Mouse (Mus musculus) layer of hippocampus, postnatal 14 days (tissue): ENCODE results near the gene Cyp2a12. TPM values are rescaled to one million over a fixed set of nuclear protein-coding genes. Genes with fewer than 3 reads are reported as not detected.
"Not testable (repeated sequence)": the region's sequence is repeated elsewhere in the genome, so short reads cannot be mapped to it uniquely, and the experiment has no call there.

ENCODE experiments used
- DNase-seq, 2 experiments: peaks; one replicate each; pipeline ENCODE4 v3.0.0; 2021 to 2022; ENCODE audit warnings: low spot score in 2 of 2, mixed read lengths in 1 of 2
- long read RNA-seq, 2 experiments: library from polyadenylated mRNA; stranded (forward); transcript quantifications; one replicate each; pipeline ENCODE4 v2.0.0; 2021
- total RNA-seq, 2 experiments: library from RNA; stranded (reverse); gene quantifications; 2 replicates each; pipeline ENCODE4 v1.2.3; 2021

Gene Cyp2a12
- total RNA-seq, result not detected
- long read RNA-seq, experiment 1, result 0 reads
- long read RNA-seq, experiment 2, result 0 reads

DNA sequence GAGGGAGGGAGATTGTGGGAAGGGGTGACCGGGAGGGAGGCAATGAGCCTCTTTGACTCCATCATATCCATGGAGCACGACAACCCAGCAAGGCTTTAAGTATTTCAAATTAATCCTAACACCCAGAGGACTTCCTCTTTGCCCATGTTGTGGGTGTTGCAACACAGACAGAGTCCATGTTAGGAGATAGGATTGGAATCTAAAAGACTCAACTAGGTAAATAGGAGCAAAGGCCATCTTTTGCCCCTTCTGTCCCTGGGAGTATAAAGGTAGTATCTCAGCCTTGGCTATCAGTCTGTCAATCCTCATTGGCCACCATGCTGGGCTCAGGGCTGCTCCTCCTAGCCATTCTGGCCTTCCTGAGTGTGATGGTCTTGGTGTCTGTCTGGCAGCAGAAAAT lies at the start of gene Cyp2a12:
Cyp2a12 (plus strand) TSS at position 293 of the 400 bp plus-strand sequence.
- DNase-seq, result no peak

DNA sequence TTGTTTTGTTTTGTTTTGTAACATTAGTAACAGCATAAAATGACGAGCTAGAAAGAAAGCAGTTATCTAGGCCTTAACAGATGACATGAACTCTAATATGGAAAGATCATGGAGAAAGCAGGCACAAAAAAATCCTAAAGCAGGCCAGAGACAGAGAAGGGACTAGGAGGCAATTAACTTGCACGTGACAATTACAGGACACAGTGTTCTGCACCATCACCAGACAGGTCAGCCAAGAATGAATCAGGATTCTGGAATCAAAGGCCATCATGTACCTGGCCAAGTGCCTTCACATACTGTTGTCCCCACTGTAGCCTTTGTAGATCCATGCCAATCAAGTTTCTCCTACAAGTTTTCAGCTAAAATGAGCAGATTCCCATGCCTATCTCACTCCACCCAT lies 47.4 kb upstream of the Cyp2a12 start:
- not testable (repeated sequence) for DNase-seq

DNA sequence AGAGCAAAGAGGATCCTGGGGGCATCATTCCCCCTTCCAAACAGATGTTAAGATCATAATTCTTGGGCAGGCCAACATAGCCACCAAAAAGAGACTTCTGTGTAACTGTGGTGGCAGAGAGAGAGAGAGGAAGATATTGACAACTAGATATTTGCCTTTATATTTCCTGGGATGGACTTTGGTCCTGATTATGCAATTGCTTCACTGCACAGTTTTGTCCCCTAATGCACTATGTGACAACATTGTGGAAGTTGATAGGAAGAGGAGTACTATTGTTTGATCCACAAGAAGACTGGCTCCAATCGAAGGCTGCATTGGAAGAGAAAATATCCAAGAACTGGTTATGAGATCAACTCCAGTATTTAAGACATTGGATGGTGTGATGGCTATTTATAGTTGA lies 46.9 kb upstream of the Cyp2a12 start:
- DNase-seq, result not testable (repeated sequence)

DNA sequence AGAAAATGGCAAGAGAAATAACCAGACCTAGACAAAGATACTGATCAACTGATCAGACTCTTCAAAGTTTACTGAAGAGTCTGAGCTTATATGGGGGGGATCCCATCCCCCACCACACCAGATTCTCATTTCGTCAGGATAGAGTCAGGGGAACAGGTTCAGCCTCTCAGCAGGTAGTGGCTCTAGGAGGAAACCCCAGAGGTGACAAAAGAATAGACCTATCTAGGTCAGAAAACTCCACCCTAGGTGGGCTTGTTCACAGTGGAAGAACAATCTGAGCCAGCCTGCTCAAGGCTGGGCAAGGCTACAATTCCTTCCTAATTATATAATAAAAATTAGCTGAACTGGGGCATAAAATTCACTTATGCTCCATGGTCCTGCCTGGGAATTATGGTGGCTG lies 46.3 kb upstream of the Cyp2a12 start:
- no peak for DNase-seq

DNA sequence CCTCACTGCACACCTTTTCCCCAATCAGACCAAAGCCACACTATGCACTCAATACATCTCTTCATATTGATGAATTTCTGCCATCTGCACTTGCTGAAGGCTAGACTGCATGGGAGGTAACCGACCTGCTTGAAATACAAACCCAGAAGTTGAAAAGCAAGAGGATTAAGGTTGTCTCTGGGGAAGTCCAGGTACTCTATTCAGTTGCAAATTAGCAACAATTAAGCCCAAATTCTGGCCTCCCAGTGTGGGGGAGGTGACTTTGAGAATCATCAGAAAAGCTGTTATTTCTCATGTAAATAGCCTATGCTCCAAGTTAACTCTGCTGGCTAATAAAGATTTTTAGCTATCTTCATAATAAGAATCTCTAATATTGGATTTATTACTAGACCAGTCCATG lies 45.7 kb upstream of the Cyp2a12 start:
- not testable (repeated sequence) for DNase-seq

DNA sequence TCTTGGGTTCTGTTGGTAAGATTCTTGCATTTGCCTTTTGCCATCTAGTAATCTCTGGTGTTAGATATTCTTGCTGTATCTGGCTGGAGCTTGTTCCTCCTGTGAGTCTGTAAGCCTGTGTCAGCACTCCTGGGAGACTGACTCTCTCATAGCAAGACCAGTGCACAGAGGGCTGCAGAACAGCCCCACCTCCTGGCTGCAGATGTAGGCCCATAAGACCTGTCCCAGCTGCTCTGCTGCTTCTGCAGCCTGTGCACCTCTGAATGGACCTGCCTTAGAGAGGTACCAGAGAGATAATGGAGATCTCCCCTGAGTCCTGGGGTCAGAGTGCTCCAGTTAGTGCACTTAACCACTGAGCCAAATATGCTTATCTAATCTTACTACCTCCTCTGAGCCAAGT lies 2.3 kb upstream of the Cyp2a12 start:
- not testable (repeated sequence) for DNase-seq

DNA sequence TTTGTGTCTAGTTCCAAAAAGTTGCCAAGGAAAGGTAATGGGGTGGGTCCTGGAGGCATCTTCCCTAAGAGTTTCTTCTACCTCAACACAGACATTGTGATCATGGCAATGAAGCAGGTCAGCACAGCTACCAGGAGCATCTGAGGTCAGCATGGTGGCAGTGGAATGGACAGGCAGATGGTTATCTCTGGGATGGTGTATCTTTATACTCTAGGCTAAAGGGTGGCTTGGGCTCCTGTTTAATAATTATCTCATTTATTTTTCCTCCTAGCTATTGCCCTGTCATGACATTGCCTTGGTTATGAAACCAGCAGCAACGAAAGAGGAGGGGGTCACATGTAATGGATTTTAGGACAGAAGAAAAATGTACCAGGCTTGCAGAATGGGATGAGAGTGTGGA lies 20.0 kb downstream of the Cyp2a12 start:
- not testable (repeated sequence) for DNase-seq

DNA sequence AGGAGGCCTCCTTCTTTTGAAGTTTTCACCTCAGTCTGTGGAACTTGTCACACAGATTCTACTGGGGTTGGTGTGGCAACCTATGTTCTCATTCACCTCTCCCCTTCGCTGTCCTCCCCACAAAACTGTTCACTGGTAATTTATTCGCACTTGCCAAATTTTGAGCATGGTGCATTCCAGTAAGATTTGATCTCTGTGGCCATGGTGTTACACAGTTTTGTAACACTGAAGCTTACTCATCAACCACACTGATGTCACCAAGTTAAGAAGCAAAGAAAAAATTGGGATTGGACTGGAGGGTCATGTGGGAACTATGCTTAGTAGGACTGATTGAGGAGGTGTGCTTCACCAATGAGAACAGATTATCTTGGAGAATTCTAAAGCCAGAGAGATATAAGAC lies 30.5 kb downstream of the Cyp2a12 start:
- DNase-seq, result not testable (repeated sequence)

DNA sequence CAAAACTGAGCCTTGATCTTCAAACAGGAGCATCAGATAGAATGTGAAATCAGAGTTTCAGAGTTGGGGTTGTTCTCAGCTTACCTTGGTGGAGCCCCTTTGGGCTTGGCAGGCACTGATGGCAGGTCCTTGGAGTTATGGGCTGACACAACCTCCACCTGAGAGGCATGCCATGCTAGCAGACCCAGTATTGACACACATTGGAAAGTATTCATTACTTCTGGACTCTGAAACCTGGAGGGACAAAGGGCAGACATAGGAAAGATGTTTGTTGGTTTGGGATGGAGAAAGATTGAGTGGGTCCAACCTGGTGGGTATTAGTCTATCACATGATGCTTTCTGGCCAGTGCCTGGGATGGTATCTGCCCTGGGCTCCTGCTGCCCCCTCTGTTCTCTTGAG lies 31.0 kb downstream of the Cyp2a12 start:
- not testable (repeated sequence) for DNase-seq

DNA sequence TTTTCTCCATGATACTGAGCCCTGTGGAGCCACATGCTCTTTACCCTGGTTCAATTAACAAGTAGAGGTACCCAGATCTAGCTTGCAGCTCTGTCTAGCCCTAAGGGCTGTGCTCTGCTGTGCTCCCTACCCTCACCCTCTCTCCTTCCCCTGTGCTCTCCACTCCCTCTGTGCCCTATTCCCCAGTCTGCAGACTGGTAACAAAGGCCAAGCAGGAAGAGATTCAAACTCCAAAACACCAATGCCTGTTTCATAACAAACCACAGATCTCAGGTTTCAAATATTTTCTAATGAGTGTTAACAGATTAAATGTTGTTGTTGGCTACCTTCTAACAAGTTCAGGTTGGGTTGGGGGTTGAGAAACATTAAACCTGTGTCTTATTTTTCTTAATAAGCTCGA lies 49.8 kb downstream of the Cyp2a12 start:
- DNase-seq, result no peak

DNA sequence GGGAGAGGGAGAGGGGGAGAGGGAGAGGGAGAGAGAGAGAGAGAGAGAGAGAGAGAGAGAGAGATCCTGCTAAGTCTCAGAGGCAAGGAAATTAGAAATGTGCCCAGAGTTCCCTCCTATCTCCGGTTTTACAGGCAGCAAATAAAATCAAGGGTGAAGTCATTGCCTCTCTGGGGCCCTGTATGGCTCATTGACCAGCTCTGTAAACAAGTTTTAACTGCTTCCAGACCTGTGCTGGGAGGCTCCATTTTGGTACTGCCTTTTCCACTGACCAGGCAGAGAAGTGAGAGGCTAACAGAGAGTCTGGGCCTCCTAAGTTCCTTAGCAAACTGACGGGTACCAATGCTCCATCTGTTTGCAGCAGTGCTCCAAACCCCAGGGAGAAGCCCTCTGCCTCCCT lies 52.7 kb downstream of the Cyp2a12 start:
- DNase-seq, result no peak

Other genes starting within 250 kb of the Cyp2a12 start
- gene Cyp2g1, start 220.2 kb upstream of the Cyp2a12 start, total RNA-seq, result not detected
- not detected for gene Cyp2a5, start 193.8 kb upstream of the Cyp2a12 start, total RNA-seq
- gene Cyp2a22, start 89.7 kb upstream of the Cyp2a12 start, total RNA-seq, result not detected
- gene Cyp2f2, start 90.8 kb downstream of the Cyp2a12 start, total RNA-seq, result not detected
- gene Cyp2t4, start 124.6 kb downstream of the Cyp2a12 start, total RNA-seq, result not detected
- 10 to 100 TPM; 88.1 to 90.7 TPM for gene Egln2, start 137.7 kb downstream of the Cyp2a12 start, total RNA-seq
- gene Rab4b, start 149.8 kb downstream of the Cyp2a12 start, total RNA-seq, result 10 to 100 TPM; 85.1 to 87.0 TPM
- gene Gm21983, start 152.0 kb downstream of the Cyp2a12 start, total RNA-seq, result not detected
- 10 to 100 TPM in 1 of 2 experiments, 1 to 10 TPM in 1; 5.6 to 15.8 TPM for gene Mia, start 152.1 kb downstream of the Cyp2a12 start, total RNA-seq
- 10 to 100 TPM; 23.7 to 24.3 TPM for gene BC024978, start 166.7 kb downstream of the Cyp2a12 start, total RNA-seq
- 10 to 100 TPM; 83.8 to 84.1 TPM for gene Snrpa, start 167.2 kb downstream of the Cyp2a12 start, total RNA-seq
- gene Itpkc, start 199.6 kb downstream of the Cyp2a12 start, total RNA-seq, result 1 to 10 TPM; 7.3 to 8.0 TPM
- 10 to 100 TPM; 27.1 to 30.9 TPM for gene Coq8b, start 203.9 kb downstream of the Cyp2a12 start, total RNA-seq
- gene Numbl, start 229.4 kb downstream of the Cyp2a12 start, total RNA-seq, result 100 to 1,000 TPM; 144 to 148 TPM